Mouse (Mus musculus): ENCODE data around the gene Spire2. TPM values are rescaled to one million over a fixed set of nuclear protein-coding genes. Genes with fewer than 3 reads are reported as not detected.

Spire2 gene
- polyA plus RNA-seq, 1 experiment from 2014 or later, result 2.9 TPM

- H3K4me3 ChIP-seq (ENCODE audit: low read depth, low read length), result no peak overlapping the region
- no peak overlapping the region for H3K4me2 ChIP-seq
- no peak for ATAC-seq (replicated peaks; ENCODE audit: insufficient number of reproducible peaks, low FRiP score, low TSS enrichment)
- H3K9me3 ChIP-seq (replicated peaks; ENCODE audit: control insufficient read depth, low read length), result no peaks in the 10 kb centered on the region
- H3K27ac ChIP-seq (ENCODE audit: low read depth, low read length), result no peak overlapping the region
- no peak overlapping the region for H3K9ac ChIP-seq (ENCODE audit: low read depth, low read length)
- 85% methylated on average over 10 of the region's 10 CpGs for whole genome bisulfite sequencing (ENCODE audit: insufficient replicate concordance)
- H3K4me1 ChIP-seq (ENCODE audit: control insufficient read depth, insufficient read depth, low read length), result peaks cover 15% of the 10 kb centered on the region
- H3K36me3 ChIP-seq (ENCODE audit: control insufficient read depth, insufficient read depth, low read length), result peaks cover 3% of the 10 kb centered on the region; the same call in 1 of the 2 replicates
- H3K27me3 ChIP-seq (ENCODE audit: control insufficient read depth, insufficient read depth, low read length), result no peaks in the 10 kb centered on the region
Observed at GRCm38 (mm10) chr8:123375701-123376100, 43.2 kb downstream of the Spire2 start.

- H3K4me1 ChIP-seq (ENCODE audit: control insufficient read depth, insufficient read depth, low read length), result peaks cover 15% of the 10 kb centered on the region
- no peak overlapping the region for H3K4me2 ChIP-seq
- H3K36me3 ChIP-seq (ENCODE audit: control insufficient read depth, insufficient read depth, low read length), result peaks cover 3% of the 10 kb centered on the region; the same call in 1 of the 2 replicates
- H3K4me3 ChIP-seq (ENCODE audit: low read depth, low read length), result no peak overlapping the region
- H3K9me3 ChIP-seq (replicated peaks; ENCODE audit: control insufficient read depth, low read length), result no peaks in the 10 kb centered on the region
- H3K27me3 ChIP-seq (ENCODE audit: control insufficient read depth, insufficient read depth, low read length), result no peaks in the 10 kb centered on the region
- WGBS (ENCODE audit: insufficient replicate concordance), result 73% methylated on average over 8 of the region's 8 CpGs
- no peak overlapping the region for H3K9ac ChIP-seq (ENCODE audit: low read depth, low read length)
- H3K27ac ChIP-seq (ENCODE audit: low read depth, low read length), result no peak overlapping the region
- ATAC-seq (replicated peaks; ENCODE audit: insufficient number of reproducible peaks, low FRiP score, low TSS enrichment), result no peak
Observed at GRCm38 (mm10) chr8:123376106-123376505, 43.6 kb downstream of the Spire2 start.

GRCm38 (mm10) chr8:123381711-123382110 is 49.2 kb downstream of the Spire2 start:
- Histone ChIP-seq H3K9ac (ENCODE audit: low read depth, low read length) (no peak overlapping the region), H3K36me3 (ENCODE audit: control insufficient read depth, insufficient read depth, low read length) (peaks cover 29% of the 10 kb centered on the region), H3K27ac (ENCODE audit: low read depth, low read length) (no peak overlapping the region), H3K4me1 (ENCODE audit: control insufficient read depth, insufficient read depth, low read length) (no peaks in the 10 kb centered on the region), H3K4me2 (no peak overlapping the region), H3K4me3 (ENCODE audit: low read depth, low read length) (no peak overlapping the region), H3K9me3 (replicated peaks; ENCODE audit: control insufficient read depth, low read length) (no peaks in the 10 kb centered on the region), H3K27me3 (ENCODE audit: control insufficient read depth, insufficient read depth, low read length) (no peaks in the 10 kb centered on the region)
- WGBS (ENCODE audit: insufficient replicate concordance), result 97% methylated on average over 4 of the region's 4 CpGs
- ATAC-seq (replicated peaks; ENCODE audit: insufficient number of reproducible peaks, low FRiP score, low TSS enrichment), result no peak

- Histone ChIP-seq H3K4me3 (ENCODE audit: low read depth, low read length) (no peak overlapping the region), H3K4me2 (no peak overlapping the region), H3K27ac (ENCODE audit: low read depth, low read length) (no peak overlapping the region), H3K4me1 (ENCODE audit: control insufficient read depth, insufficient read depth, low read length) (no peaks in the 10 kb centered on the region), H3K9me3 (replicated peaks; ENCODE audit: control insufficient read depth, low read length) (no peaks in the 10 kb centered on the region), H3K36me3 (ENCODE audit: control insufficient read depth, insufficient read depth, low read length) (peaks cover 29% of the 10 kb centered on the region), H3K27me3 (ENCODE audit: control insufficient read depth, insufficient read depth, low read length) (no peaks in the 10 kb centered on the region), H3K9ac (ENCODE audit: low read depth, low read length) (no peak overlapping the region)
- 86% methylated on average over 8 of the region's 8 CpGs for WGBS (ENCODE audit: insufficient replicate concordance)
- no peak for ATAC-seq (replicated peaks; ENCODE audit: insufficient number of reproducible peaks, low FRiP score, low TSS enrichment)
Observed at GRCm38 (mm10) chr8:123382516-123382915, 50.0 kb downstream of the Spire2 start.

- Histone ChIP-seq H3K36me3 (ENCODE audit: control insufficient read depth, insufficient read depth, low read length) (peaks cover 38% of the 10 kb centered on the region), H3K4me2 (no peak overlapping the region), H3K4me3 (ENCODE audit: low read depth, low read length) (no peak overlapping the region), H3K9me3 (replicated peaks; ENCODE audit: control insufficient read depth, low read length) (no peaks in the 10 kb centered on the region), H3K27ac (ENCODE audit: low read depth, low read length) (no peak overlapping the region), H3K9ac (ENCODE audit: low read depth, low read length) (no peak overlapping the region), H3K27me3 (ENCODE audit: control insufficient read depth, insufficient read depth, low read length) (no peaks in the 10 kb centered on the region), H3K4me1 (ENCODE audit: control insufficient read depth, insufficient read depth, low read length) (no peaks in the 10 kb centered on the region)
- 69% methylated on average over 9 of the region's 9 CpGs for WGBS (ENCODE audit: insufficient replicate concordance)
- no peak for ATAC-seq (replicated peaks; ENCODE audit: insufficient number of reproducible peaks, low FRiP score, low TSS enrichment)
Observed at GRCm38 (mm10) chr8:123384883-123385540, 52.5 kb downstream of the Spire2 start.

- no peak overlapping the region for H3K4me2 ChIP-seq
- no peak overlapping the region for H3K9ac ChIP-seq (ENCODE audit: low read depth, low read length)
- H3K4me1 ChIP-seq (ENCODE audit: control insufficient read depth, insufficient read depth, low read length), result no peaks in the 10 kb centered on the region
- ATAC-seq (replicated peaks; ENCODE audit: insufficient number of reproducible peaks, low FRiP score, low TSS enrichment), result no peak
- no peaks in the 10 kb centered on the region for H3K9me3 ChIP-seq (replicated peaks; ENCODE audit: control insufficient read depth, low read length)
- no peaks in the 10 kb centered on the region for H3K27me3 ChIP-seq (ENCODE audit: control insufficient read depth, insufficient read depth, low read length)
- H3K4me3 ChIP-seq (ENCODE audit: low read depth, low read length), result no peak overlapping the region
- peaks cover 46% of the 10 kb centered on the region for H3K36me3 ChIP-seq (ENCODE audit: control insufficient read depth, insufficient read depth, low read length)
- H3K27ac ChIP-seq (ENCODE audit: low read depth, low read length), result no peak overlapping the region
- 88% methylated on average over 3 of the region's 3 CpGs for WGBS (ENCODE audit: insufficient replicate concordance)
Observed at GRCm38 (mm10) chr8:123387041-123387440, 54.5 kb downstream of the Spire2 start.

- H3K4me2 ChIP-seq, result no peak overlapping the region
- no peaks in the 10 kb centered on the region for H3K4me1 ChIP-seq (ENCODE audit: control insufficient read depth, insufficient read depth, low read length)
- H3K27me3 ChIP-seq (ENCODE audit: control insufficient read depth, insufficient read depth, low read length), result no peaks in the 10 kb centered on the region
- 78% methylated on average over 8 of the region's 8 CpGs for WGBS (ENCODE audit: insufficient replicate concordance)
- peaks cover 43% of the 10 kb centered on the region for H3K36me3 ChIP-seq (ENCODE audit: control insufficient read depth, insufficient read depth, low read length)
- ATAC-seq (replicated peaks; ENCODE audit: insufficient number of reproducible peaks, low FRiP score, low TSS enrichment), result no peak
- no peak overlapping the region for H3K4me3 ChIP-seq (ENCODE audit: low read depth, low read length)
- no peaks in the 10 kb centered on the region for H3K9me3 ChIP-seq (replicated peaks; ENCODE audit: control insufficient read depth, low read length)
- no peak overlapping the region for H3K9ac ChIP-seq (ENCODE audit: low read depth, low read length)
- H3K27ac ChIP-seq (ENCODE audit: low read depth, low read length), result no peak overlapping the region
Observed at GRCm38 (mm10) chr8:123387801-123388200, 55.3 kb downstream of the Spire2 start.

- H3K4me1 ChIP-seq (ENCODE audit: control insufficient read depth, insufficient read depth, low read length), result no peaks in the 10 kb centered on the region
- no peaks in the 10 kb centered on the region for H3K9me3 ChIP-seq (replicated peaks; ENCODE audit: control insufficient read depth, low read length)
- no peaks in the 10 kb centered on the region for H3K27me3 ChIP-seq (ENCODE audit: control insufficient read depth, insufficient read depth, low read length)
- H3K4me3 ChIP-seq (ENCODE audit: low read depth, low read length), result no peak overlapping the region
- H3K4me2 ChIP-seq, result no peak overlapping the region
- H3K9ac ChIP-seq (ENCODE audit: low read depth, low read length), result no peak overlapping the region
- no peak overlapping the region for H3K27ac ChIP-seq (ENCODE audit: low read depth, low read length)
- WGBS (ENCODE audit: insufficient replicate concordance), result 91% methylated on average over 7 of the region's 7 CpGs
- no peak for ATAC-seq (replicated peaks; ENCODE audit: insufficient number of reproducible peaks, low FRiP score, low TSS enrichment)
- peaks cover 38% of the 10 kb centered on the region for H3K36me3 ChIP-seq (ENCODE audit: control insufficient read depth, insufficient read depth, low read length)
Observed at GRCm38 (mm10) chr8:123389026-123389425, 56.5 kb downstream of the Spire2 start.

GRCm38 (mm10) chr8:123398308-123398707 is 65.8 kb downstream of the Spire2 start:
- Histone ChIP-seq H3K27ac (ENCODE audit: low read depth, low read length) (no peak overlapping the region), H3K4me1 (ENCODE audit: control insufficient read depth, insufficient read depth, low read length) (no peaks in the 10 kb centered on the region), H3K27me3 (ENCODE audit: control insufficient read depth, insufficient read depth, low read length) (no peaks in the 10 kb centered on the region), H3K9me3 (replicated peaks; ENCODE audit: control insufficient read depth, low read length) (no peaks in the 10 kb centered on the region), H3K4me3 (ENCODE audit: low read depth, low read length) (no peak overlapping the region), H3K36me3 (ENCODE audit: control insufficient read depth, insufficient read depth, low read length) (peaks cover 53% of the 10 kb centered on the region), H3K9ac (ENCODE audit: low read depth, low read length) (no peak overlapping the region), H3K4me2 (no peak overlapping the region)
- ATAC-seq (replicated peaks; ENCODE audit: insufficient number of reproducible peaks, low FRiP score, low TSS enrichment), result no peak
- 90% methylated on average over 13 of the region's 13 CpGs for WGBS (ENCODE audit: insufficient replicate concordance)

Measured in heart, embryonic 11.5 days (tissue).